Mouse (Mus musculus): ENCODE measurements around the gene Cep295nl. TPM values are rescaled to one million over a fixed set of nuclear protein-coding genes. Genes with fewer than 3 reads are reported as not detected.

Gene Cep295nl
- total and polyA plus RNA-seq, 2 experiments from 2014 or later = 0.21 to 0.33 TPM

- Histone ChIP-seq H3K4me2 (ENCODE audit: low read depth) (no peak overlapping the region), H3K9me3 (ENCODE audit: low read length) (no peaks in the 10 kb centered on the region), H3K4me1 (ENCODE audit: insufficient read depth) (peaks cover 10% of the 10 kb centered on the region; the same call in 1 of the 2 replicates), H3K27me3 (ENCODE audit: insufficient read depth, low read length) (no peaks in the 10 kb centered on the region), H3K27ac (ENCODE audit: low read depth, low read length) (0 out of 2 replicates have a peak overlapping the region, but pooled peaks have one; percentile 2), H3K36me3 (ENCODE audit: insufficient read depth) (no peaks in the 10 kb centered on the region), H3K9ac (no peak overlapping the region), H3K4me3 (ENCODE audit: low read depth, low read length) (no peak overlapping the region)
- WGBS = 74% methylated on average over 7 of the region's 7 CpGs
- DNase-seq (peak; percentile 41), ATAC-seq (peak; percentile 16)
- TF ChIP-seq CTCF (IDR thresholded peaks at IDR 0.05; ENCODE audit: low read depth) = no peak
These were observed 18.2 kb upstream of the Cep295nl start for GRCm38 (mm10) chr11:118360491-118360890.

GRCm38 (mm10) chr11:118355640-118356039 is 13.3 kb upstream of the Cep295nl start, which contains the start of gene Timp2:
Gene Timp2 (minus strand): TSS chr11:118355740.
- H3K9me3 ChIP-seq (ENCODE audit: low read length) = no peaks in the 10 kb centered on the region
- DNase-seq (no peak), ATAC-seq (0 out of 2 replicates have a peak, but pooled peaks have one; percentile 5)
- H3K4me3 ChIP-seq (ENCODE audit: low read depth, low read length) = peak within 1 kb of the TSS; percentile 80
- H3K36me3 ChIP-seq (ENCODE audit: insufficient read depth) = no peaks in the 10 kb centered on the region
- H3K27me3 ChIP-seq (ENCODE audit: insufficient read depth, low read length) = no peaks in the 10 kb centered on the region
- peak within 1 kb of the TSS; percentile 86 for H3K4me2 ChIP-seq (ENCODE audit: low read depth)
- 27% methylated on average over 6 of the region's 6 CpGs for WGBS
- H3K4me1 ChIP-seq (ENCODE audit: insufficient read depth) = peaks cover 23% of the 10 kb centered on the region
- no peak for TF ChIP-seq CTCF (IDR thresholded peaks at IDR 0.05; ENCODE audit: low read depth)
- H3K27ac ChIP-seq (ENCODE audit: low read depth, low read length) = peak within 1 kb of the TSS; percentile 94
- H3K9ac ChIP-seq = peak within 1 kb of the TSS; percentile 96

- Histone ChIP-seq H3K9me3 (ENCODE audit: low read length) (no peaks in the 10 kb centered on the region), H3K27ac (ENCODE audit: low read depth, low read length) (peak overlapping the region; percentile 94), H3K36me3 (ENCODE audit: insufficient read depth) (no peaks in the 10 kb centered on the region), H3K4me3 (ENCODE audit: low read depth, low read length) (peak overlapping the region; percentile 80), H3K4me1 (ENCODE audit: insufficient read depth) (peaks cover 19% of the 10 kb centered on the region), H3K4me2 (ENCODE audit: low read depth) (peak overlapping the region; percentile 86), H3K27me3 (ENCODE audit: insufficient read depth, low read length) (no peaks in the 10 kb centered on the region), H3K9ac (peak overlapping the region; percentile 96)
- peak; percentile 78 for TF ChIP-seq CTCF (IDR thresholded peaks at IDR 0.05; ENCODE audit: low read depth)
- WGBS = 6% methylated on average over 31 of the region's 43 CpGs
- peak; percentile 94 for DNase-seq
- peak; percentile 95 for ATAC-seq
These were observed 12.9 kb upstream of the Cep295nl start for GRCm38 (mm10) chr11:118355205-118355604.

- Histone ChIP-seq H3K27me3 (ENCODE audit: insufficient read depth, low read length) (no peaks in the 10 kb centered on the region), H3K4me1 (ENCODE audit: insufficient read depth) (peaks cover 19% of the 10 kb centered on the region), H3K27ac (ENCODE audit: low read depth, low read length) (peak overlapping the region; percentile 94), H3K4me2 (ENCODE audit: low read depth) (peak overlapping the region; percentile 86), H3K9me3 (ENCODE audit: low read length) (no peaks in the 10 kb centered on the region), H3K9ac (peak overlapping the region; percentile 96), H3K4me3 (ENCODE audit: low read depth, low read length) (peak overlapping the region; percentile 80), H3K36me3 (ENCODE audit: insufficient read depth) (no peaks in the 10 kb centered on the region)
- DNase-seq = peak; percentile 46
- no peak for TF ChIP-seq CTCF (IDR thresholded peaks at IDR 0.05; ENCODE audit: low read depth)
- ATAC-seq = peak; percentile 50
- WGBS = 2% methylated on average over 38 of the region's 47 CpGs
These were observed 12.4 kb upstream of the Cep295nl start for GRCm38 (mm10) chr11:118354636-118355191.

- Histone ChIP-seq H3K36me3 (ENCODE audit: insufficient read depth) (no peaks in the 10 kb centered on the region), H3K27me3 (ENCODE audit: insufficient read depth, low read length) (no peaks in the 10 kb centered on the region), H3K9ac (no peak overlapping the region), H3K4me3 (ENCODE audit: low read depth, low read length) (no peak overlapping the region), H3K9me3 (ENCODE audit: low read length) (no peaks in the 10 kb centered on the region), H3K4me1 (ENCODE audit: insufficient read depth) (peaks cover 12% of the 10 kb centered on the region), H3K27ac (ENCODE audit: low read depth, low read length) (no peak overlapping the region), H3K4me2 (ENCODE audit: low read depth) (no peak overlapping the region)
- 91% methylated on average over 5 of the region's 5 CpGs for WGBS
- no peak for TF ChIP-seq CTCF (IDR thresholded peaks at IDR 0.05; ENCODE audit: low read depth)
- no peak for ATAC-seq
- no peak for DNase-seq
These were observed 7.2 kb upstream of the Cep295nl start for GRCm38 (mm10) chr11:118349494-118349893.

- H3K9ac ChIP-seq = no peak overlapping the region
- no peaks in the 10 kb centered on the region for H3K27me3 ChIP-seq (ENCODE audit: insufficient read depth, low read length)
- no peak for TF ChIP-seq CTCF (IDR thresholded peaks at IDR 0.05; ENCODE audit: low read depth)
- ATAC-seq (no peak), DNase-seq (no peak)
- H3K4me3 ChIP-seq (ENCODE audit: low read depth, low read length) = no peak overlapping the region
- peaks cover 9% of the 10 kb centered on the region for H3K4me1 ChIP-seq (ENCODE audit: insufficient read depth)
- WGBS = 84% methylated on average over 5 of the region's 5 CpGs
- no peaks in the 10 kb centered on the region for H3K36me3 ChIP-seq (ENCODE audit: insufficient read depth)
- no peaks in the 10 kb centered on the region for H3K9me3 ChIP-seq (ENCODE audit: low read length)
- no peak overlapping the region for H3K4me2 ChIP-seq (ENCODE audit: low read depth)
- no peak overlapping the region for H3K27ac ChIP-seq (ENCODE audit: low read depth, low read length)
These were observed 6.6 kb upstream of the Cep295nl start for GRCm38 (mm10) chr11:118348877-118349276.

- Histone ChIP-seq H3K9ac (no peak overlapping the region), H3K4me1 (ENCODE audit: insufficient read depth) (peaks cover 4% of the 10 kb centered on the region), H3K4me2 (ENCODE audit: low read depth) (no peak overlapping the region), H3K27ac (ENCODE audit: low read depth, low read length) (no peak overlapping the region), H3K27me3 (ENCODE audit: insufficient read depth, low read length) (no peaks in the 10 kb centered on the region), H3K9me3 (ENCODE audit: low read length) (no peaks in the 10 kb centered on the region), H3K36me3 (ENCODE audit: insufficient read depth) (no peaks in the 10 kb centered on the region), H3K4me3 (ENCODE audit: low read depth, low read length) (no peak overlapping the region)
- DNase-seq (no peak), ATAC-seq (no peak)
- no peak for TF ChIP-seq CTCF (IDR thresholded peaks at IDR 0.05; ENCODE audit: low read depth)
- WGBS = 70% methylated on average over 3 of the region's 3 CpGs
These were observed 6.1 kb upstream of the Cep295nl start for GRCm38 (mm10) chr11:118348419-118348818.

Data from forebrain, postnatal 0 days (tissue).